Mouse (Mus musculus) thymus, postnatal 25 days (tissue): ENCODE measurements around the gene Fbxw11.
"Not testable (repeated sequence)": the region's sequence is repeated elsewhere in the genome, so short reads cannot be mapped to it uniquely, and the experiment has no call there.

ENCODE experiments used
- DNase-seq: peaks from one replicate; pipeline ENCODE4 v3.0.0; 2022

The Fbxw11 gene

DNA sequence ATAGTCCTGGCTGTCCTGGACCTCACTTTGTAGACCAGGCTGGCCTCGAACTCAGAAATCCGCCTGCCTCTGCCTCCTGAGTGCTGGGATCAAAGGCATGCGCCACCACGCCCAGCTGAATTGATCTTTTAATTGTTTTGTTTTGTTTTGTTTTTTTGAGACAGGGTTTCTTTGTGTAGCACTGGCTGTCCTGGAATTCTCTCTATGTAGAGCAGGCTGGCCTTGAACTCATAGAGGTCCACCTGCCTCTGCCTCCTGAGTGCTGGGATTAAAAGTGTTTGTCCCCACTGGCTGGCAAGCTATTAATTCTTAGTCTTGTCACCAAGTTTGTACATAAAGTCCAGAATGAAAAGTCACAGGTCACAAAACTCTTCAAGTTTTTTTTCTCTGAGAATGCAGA lies 36.6 kb downstream of the Fbxw11 start:
- DNase-seq: not testable (repeated sequence)

DNA sequence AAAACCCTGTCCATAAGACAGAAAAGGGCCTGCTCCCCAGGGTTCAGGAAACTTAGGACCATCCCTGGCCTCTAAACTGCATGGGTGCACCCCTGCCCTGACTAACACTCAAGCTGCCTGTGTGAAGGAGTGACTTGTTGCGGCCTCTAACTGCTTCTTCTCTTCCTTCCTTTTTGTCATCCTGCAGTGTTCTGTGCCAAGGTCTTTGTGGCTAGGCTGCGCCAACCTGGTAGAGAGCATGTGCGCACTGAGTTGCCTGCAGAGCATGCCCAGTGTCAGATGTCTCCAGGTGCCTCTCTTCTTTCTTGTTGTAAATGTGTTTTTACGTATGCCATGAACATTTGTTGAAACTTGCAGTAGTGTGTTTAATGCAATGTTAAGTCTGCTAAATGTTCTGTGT lies 37.5 kb downstream of the Fbxw11 start:
- DNase-seq: peak; percentile 66

DNA sequence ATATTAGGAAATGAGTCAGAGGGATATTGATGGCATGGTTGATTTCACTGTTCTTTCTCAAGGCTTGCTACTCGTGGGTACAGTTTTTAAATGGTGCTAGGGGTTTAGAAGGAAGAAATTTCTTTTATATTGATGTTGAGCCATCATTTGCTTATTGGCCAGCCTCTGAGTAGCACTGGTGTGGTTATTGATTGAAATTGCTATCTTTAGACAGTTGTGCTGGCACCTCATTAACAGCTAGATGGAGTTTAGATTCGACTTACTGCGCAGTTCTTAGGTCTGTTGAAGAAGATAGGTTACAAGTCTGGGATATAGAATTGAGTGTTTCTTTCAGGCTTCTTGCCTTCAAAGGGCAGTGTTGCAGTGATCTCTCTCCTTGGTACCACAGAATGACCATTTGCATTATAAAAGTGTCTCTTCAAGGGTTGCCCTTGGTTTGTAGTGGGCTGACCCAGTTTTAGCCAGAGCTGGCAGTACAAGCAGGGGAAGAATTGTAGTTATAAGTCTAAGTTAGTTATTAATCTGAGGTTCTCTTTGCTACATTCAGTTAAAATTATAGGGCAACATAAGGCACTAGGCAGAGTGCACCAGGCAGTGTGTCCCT lies 38.8 kb downstream of the Fbxw11 start:
- no peak for DNase-seq

DNA sequence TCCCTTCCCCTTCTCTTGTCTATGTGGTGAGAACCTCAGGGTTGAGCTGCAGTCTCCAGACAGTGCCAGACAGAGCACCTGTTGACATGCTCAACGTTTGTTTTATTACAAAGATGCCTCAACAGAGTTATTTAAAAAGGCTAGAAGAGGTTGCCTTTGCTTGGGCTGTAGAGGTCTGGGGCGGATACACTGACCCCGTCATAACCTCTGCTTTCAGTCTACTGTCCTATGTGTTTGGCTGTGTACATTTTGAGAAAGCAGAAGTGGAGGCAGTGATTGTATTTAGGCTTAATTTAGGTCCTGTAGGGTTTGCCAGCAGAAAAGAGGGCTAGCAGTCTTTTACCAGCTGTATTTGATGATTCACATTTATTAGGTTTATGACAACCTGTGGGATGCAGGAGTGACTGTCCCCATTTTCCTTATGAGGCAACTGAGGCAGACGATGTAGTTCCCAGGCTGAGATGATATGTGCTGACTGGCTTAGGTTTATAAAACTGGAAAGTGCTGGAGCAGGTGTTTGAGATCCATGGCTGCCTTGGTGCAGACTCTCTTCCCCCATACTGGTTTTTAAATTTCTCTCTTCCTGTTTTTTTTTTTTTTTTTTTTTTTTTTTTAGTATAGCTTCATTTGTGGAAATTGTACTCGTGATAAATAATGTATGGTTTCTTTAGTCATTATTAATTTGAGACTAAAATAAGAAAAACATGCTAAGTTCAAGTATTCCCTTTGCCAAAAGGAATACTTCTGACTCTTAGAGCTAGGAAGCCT lies 40.0 kb downstream of the Fbxw11 start:
- DNase-seq: no peak

DNA sequence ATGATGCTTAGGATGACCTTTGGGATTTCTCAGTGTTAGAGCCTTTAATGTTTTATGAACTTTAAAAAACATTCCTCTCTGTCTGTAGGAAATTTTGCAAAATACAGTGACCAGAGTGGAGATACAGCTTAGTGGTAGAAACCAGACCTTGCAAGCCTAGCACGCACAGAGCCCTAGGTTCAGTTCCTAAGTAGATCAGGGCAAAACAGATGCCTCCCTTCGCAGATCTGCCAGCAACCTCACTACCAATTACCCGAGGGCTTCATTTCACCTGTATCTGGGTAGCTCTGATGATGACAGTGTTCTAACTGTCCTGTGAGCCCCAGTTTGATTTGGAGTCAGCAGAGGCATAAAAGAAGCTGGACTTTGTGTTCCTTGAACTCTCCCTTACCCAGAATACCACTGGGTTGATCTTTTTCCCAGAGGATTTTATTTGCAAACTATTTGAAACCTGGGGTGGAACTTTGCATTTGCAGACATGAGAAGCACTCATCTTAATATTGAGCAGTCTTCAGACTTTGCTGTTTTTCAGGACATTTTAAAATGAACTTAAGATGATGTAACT lies 42.2 kb downstream of the Fbxw11 start:
- no peak for DNase-seq

DNA sequence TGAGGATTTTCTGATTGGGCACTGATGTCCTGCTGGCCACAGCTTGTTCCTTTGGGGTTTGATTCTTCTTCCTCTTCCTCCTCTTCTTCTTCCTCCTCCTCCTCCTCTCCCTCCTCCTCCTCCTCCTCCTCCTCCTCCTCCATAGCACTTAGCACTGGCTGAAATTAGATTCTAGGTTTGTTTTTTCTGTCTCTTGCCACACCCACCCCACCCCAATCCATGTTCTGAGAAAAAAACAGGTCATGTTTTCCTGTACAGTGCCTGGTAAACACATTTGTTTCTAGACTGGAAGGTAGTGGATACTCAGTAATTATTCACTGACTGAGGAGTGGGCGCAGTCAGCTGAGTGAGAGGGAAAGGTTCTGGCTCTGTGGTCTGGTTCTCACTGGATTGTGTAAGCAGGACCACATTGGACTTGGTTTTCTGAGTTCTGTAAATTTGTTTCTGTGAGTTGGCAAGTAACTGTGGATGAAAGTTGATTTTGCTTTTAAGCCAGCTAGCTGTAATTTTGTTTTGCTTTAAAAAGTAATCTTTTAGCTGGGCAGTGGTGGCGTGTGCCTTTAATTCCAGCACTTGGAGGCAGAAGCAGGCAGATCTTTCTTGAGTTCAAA lies 45.8 kb downstream of the Fbxw11 start:
- DNase-seq: no peak

DNA sequence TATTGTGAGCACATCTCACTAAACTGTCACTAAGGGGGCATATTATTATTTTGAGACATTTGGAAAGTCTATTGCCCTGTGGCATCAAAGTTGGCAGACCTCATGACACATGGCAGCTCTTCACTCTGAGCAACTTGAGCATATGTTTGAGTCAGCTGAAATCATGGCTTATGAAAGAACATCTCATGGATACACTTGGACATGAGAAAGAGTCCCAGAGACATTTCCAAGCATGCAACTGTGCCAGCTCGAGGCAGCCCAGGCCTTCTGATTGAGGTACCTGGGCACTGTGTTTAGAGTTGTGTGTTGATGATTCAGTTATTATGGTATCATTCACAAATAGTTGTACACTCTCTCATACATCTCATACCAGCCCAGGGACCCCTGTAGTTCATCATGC lies 47.0 kb downstream of the Fbxw11 start:
- DNase-seq: no peak

DNA sequence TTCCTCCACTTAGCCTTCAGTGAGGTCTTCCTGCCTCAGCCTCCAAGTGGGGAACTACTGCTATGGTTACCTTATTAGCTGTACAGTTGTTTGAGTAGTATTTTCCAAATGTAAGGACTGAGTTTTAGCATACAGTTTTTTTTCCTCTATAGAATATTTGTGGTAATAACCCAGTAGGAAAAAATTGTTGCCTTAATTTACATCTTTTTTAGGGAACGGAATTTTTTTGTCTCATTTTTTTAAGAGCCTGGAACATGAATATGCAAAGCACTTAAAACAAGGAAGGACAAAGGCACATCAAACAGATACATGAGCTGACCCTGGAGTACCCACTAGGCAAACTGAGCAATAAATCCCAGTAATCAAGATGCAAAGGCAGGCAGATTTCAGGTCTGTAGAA lies 50.3 kb downstream of the Fbxw11 start:
- DNase-seq: no peak

DNA sequence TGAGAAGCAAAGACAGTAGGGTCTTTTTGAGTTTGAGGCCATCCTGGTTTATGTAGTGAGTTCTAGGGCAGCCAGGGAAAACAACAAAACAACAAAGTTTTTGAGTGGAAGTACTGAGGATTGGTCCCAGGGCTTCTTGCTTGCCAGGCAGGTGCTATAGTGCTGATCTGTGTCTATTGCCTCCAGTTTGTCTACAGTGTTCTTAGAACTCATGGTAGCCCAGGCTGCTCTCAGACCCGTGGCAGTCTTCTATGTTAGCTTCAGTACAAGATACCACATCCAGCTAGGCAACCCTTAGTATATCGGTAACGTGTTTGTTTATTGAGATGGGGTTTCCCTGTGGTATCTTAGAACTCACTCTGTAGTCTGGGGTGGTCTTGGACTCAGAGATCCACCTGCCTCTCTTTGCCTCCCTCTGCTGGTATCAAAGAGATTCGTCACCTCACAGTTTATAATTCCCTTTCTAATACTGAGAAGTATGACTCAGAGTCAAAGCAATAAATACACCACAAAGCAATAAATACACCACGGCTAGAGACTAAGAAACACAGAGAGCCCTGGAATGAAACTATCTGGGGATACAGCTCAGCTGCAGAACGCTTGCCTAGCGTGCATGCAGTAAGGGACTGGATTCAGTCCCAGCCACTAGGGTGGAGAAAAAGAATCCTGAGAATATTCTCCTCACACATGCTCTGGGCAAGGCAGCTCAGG lies 51.1 kb downstream of the Fbxw11 start:
- DNase-seq: no peak

DNA sequence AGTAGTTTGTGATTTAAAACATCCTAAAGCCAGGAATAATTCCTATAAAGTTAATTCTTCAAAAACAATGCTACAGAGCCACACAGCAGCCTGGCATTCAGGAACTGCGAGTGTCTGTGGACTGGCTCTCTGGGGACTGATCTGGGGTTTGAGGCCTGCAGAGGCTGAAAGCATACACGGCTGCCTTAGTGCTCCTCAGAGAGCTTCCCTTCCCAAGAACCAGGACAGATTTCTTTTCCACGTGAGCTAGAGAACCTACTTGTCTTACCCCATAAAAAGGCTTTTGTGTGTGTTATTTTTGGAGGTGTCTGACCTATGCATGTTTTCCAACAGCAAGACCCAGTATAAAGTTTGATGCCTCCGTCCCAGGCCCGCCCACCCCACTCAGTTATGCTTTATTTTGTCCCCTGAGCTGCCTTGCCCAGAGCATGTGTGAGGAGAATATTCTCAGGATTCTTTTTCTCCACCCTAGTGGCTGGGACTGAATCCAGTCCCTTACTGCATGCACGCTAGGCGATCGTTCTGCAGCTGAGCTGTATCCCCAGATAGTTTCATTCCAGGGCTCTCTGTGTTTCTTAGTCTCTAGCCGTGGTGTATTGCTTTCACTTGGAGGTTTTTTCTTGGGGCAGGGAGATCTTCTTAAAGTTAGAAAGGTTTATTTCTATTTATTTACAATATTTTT lies 51.9 kb downstream of the Fbxw11 start:
- DNase-seq: not testable (repeated sequence)

DNA sequence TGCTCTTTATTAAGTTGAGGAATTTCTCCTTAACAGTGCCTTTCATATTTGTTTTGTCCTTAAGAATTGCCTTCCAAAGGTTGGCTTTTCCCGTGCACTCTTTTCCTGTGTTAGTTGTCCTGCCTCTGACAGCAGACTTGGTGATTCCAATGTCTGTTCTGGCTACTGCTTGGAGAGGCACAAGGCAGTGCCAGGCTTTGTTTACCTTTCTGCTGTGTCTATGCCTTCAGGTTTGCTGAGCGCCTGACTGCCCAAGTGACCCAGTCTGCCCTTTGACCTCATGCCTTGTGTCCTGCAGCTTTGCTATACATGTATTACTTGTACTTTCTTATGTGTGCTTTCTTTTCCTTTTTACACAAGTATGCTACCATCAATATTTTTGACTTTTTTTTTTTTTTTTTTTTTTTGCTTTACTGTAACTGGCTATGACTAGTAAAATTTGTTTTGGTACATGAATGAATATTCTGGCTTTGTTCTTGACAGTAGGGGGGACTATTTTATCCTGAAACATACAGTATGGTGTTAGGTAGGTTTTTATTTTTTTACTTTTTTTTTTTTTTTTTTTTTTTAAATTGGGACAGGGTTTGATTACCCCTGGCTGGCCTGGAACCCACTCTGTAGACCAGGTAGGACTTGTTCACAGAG lies 54.0 kb downstream of the Fbxw11 start:
- no peak for DNase-seq

DNA sequence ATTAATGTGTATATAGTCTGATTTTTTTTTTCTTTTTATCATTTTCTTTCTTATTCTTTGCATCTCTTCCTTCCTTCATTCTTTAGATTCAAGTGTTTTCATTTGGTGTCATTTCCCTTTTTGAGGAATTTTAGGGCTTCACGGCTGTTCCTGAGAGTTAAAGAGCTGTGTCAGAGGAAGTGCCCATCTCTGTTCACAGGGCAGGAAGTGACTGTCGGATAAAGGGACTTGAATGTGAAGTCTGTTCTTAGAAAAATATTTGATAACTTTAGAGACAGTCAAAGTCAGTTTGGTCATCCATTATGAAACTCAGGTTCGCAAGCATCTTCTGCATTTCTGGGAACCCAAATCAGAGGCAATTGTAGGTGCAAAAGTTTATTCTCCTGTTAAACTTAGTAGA lies 55.2 kb downstream of the Fbxw11 start:
- DNase-seq: no peak

DNA sequence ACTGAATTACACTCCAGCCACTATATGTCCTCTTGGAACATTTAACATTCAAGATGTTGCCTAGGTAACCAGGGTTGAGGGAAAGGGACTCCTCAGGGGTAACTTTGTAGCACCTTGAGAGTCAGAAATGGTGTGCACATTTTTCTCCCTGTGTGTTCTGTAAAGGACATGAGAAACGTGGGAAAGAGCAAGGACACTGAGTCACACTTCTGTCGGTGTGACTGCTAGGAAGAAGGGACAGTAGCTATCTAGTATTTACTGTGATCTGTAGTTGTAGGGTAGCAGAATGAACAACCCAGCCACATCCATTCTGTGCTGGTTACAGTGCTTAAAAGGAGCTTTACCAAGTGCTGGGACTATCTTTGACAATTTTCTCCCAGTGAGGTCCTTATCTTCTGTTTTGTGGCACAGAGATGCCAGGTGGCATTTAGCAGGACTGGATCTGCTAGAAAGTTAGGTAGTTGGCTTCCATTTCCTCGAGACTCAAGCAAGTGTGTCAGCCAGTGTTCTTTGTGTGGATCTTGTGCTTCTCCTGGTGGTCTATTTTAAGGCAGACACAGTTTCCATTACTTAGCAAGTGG lies 57.5 kb downstream of the Fbxw11 start:
- DNase-seq: no peak

DNA sequence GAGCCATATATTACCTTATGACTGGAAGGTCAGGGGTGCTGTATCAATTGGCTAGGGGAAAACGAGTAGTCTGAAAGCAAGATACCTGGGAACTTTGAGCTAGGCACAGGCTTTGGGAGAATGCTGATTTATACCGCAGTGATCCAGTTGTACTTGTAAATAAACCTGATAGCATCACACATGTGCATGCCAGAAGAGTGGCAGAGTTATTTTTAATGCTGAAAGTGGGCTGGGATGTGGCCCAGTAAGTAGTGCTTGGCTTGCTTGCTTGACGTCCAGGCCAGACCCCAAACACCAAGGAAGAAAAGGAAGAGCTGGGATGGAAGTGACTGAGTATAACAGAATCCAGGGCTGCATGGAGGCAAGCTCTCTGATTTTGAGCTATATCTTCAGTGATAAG lies 59.0 kb downstream of the Fbxw11 start:
- no peak for DNase-seq

DNA sequence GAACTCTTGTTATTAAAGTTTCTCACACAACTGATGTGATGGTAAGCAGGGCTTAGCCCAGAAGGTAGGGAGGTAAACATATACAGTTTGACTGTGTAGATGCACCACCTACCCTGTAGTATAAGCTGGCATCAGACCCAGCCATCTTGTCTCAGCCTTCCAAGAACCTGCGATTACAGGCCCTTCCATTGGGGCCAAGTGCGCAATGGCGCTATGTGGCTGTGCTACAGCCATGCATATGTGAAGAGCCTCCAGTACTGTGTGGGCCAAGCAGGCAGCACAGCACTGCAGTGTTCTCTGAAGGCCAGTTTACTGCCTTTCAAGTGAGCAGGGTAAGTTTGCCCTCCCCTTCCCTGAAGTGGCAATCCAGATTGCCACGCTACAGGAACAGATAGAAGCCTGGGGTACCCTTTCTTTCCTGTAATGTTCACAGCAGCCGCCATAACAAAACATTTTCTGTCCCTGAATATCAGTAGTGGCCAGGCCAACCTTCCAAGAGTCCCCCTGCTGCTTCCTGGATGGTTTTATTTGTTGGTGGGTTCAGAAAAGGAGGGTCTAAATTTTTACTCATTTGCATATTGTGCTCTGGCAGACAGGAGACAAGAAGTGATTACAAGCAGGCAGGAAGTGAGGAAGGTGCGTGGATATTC lies 61.8 kb downstream of the Fbxw11 start:
- no peak for DNase-seq

DNA sequence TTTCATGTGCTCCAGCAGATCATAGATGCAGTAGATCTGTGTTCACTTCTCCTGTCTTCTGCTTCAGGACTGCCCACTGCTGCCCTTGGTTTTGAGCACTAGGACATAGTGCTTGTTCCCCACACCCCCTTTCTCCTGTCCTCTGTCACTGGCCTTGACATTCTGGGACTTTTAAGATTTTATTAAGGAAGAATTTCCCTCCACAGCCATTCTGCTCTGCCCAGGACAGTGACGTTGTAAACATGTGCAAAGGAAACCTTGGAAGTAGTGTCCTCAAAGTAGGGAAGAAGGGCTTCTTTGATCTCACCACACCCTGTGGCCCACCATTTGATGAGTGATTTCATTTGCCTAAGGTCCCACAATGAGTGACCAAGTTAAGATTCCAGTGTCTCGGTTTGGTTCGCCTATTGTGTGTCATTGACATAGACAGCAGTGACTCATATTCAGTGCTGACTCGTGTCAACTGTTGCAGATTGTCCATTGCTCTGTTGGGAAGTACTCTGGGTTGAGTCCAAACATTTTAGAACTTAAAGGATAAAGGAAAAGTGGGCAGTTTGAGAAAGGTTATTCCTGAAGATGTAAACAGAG lies 64.0 kb downstream of the Fbxw11 start:
- no peak for DNase-seq

DNA sequence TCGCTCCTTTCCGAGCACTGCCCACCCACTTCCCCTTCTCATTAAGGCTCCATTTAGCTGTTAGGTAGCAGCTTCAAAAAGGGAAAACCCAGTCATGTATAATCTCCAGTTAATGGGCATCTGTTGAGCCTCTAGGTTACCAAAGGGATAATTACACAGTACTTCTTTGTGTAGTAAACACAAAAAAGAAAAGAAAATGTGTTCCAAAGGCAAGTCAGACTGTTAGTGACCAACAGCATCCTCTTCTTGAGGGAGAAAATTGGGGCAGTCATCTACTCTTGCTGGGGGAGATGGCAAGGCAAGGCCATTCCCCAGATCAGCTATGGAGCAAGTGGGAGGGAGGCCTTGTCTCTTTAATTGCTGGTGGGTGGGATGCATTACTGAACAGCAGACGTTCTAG lies 65.0 kb downstream of the Fbxw11 start:
- DNase-seq: no peak

DNA sequence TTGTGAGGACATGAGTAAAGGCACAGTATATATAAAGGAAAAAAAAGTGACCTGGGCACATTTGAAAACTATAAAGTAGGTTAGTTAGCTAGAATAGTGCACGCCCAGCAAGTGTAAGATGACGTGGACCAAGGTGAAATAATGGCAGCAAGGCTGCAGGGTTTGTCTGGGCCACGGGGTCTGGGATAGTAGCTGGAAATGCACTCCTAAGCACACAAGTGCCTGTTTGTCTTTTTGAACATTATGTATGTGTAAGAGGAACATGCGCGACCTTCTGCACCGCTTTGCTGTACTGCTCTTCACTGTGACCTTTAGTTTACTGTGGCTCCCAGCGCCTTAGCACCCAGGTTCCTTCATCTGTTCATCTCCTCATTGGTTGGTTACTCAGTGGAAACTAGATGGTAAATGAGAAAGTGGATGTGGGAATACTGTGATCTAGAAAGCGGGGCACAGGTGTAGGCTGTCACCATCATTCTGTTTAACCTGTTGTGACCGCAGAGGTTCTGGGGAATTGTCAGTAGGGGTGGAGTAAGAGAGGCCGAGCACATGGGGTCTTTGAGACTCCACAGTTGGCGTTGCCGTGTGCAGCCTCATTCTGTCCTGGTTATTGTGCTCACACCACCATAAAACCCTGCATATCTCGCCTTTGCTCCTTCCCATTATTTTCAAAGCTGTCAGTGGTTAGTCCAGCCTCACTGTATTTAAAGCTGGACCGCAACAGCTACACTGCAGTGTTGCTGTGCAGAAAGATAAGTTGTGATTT lies 66.4 kb downstream of the Fbxw11 start:
- DNase-seq: no peak

DNA sequence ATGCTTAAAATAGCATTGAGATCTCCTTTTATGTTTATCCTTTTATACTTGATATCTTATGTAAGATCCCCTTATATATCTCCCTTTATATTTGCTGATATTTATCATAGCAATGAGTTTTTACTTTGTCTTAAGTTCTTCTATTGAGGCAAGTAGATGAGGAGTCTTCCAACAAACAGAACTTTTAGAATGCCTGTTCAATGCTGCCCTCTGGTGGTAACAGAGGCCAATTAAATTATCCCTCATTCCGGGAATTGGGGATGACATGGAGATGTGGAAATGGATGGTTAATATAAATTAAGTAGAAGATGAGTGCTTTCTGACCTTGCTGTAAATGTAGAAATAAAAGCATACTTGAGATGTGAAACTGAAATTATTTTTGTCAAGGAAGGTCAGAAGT lies 67.0 kb downstream of the Fbxw11 start:
- peak; percentile 14 for DNase-seq

DNA sequence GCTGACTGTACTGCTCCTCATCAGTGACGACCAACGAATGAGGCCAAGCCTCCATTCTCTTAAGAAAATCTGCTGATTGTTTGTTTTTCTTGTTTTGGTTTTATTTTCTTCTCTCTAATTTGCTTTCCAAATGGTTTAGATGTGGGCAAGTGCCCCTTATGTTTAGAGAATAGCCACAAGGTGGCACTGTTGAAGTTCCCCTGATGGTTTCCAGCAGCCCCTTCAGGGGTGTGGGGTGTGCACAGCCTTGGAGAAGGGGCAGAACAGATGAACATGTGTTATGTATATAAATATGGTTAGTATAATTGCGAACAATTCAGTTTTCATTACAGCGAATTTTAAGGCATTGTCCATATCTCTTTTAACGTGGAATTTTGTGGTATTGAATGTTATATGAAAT lies 71.7 kb downstream of the Fbxw11 start:
- peak; percentile 23 for DNase-seq
